Mouse (Mus musculus) olfactory bulb, adult 2 months (tissue): ENCODE data around the gene Dennd6b. TPM values are rescaled to one million over a fixed set of nuclear protein-coding genes. Genes with fewer than 3 reads are reported as not detected.

Experiments
- H3K27ac ChIP-seq: fragments of 200-500 bp; 2 replicates; pipeline ENCODE4 v1.5.1; 2012; ENCODE audit warnings: low read depth, low read length; ENCODE audit not compliant: insufficient read depth
- H3K4me1 ChIP-seq: fragments of 200-500 bp; 2 replicates; pipeline ENCODE4 v1.6.1; 2012; ENCODE audit warnings: low read length; ENCODE audit not compliant: control insufficient read depth, insufficient read depth
- H3K4me3 ChIP-seq: fragments of 200-500 bp; 2 replicates; pipeline ENCODE4 v1.5.1; 2012; ENCODE audit warnings: mild to moderate bottlenecking, low read depth, low read length, moderate library complexity; ENCODE audit not compliant: insufficient read depth
- CTCF ChIP-seq: fragments of 200-500 bp; IDR thresholded peaks from 2 replicates; pipeline ENCODE4 v1.5.1; 2012; ENCODE audit warnings: low read depth, mild to moderate bottlenecking, low read length, moderate library complexity; ENCODE audit not compliant: insufficient read depth
- POLR2A ChIP-seq: fragments of 200-500 bp; IDR thresholded peaks from 2 replicates; pipeline ENCODE4 v1.6.1; 2012; ENCODE audit warnings: mild to moderate bottlenecking, low read depth, low read length, moderate library complexity; ENCODE audit not compliant: insufficient read depth
- WGBS: fragments of 180-500 bp; shearing (Covaris S2); methylation state at CpG from one replicate; pipeline ENCODE4 v1.1.7; 2018; 5-methylcytosine and 5-hydroxymethylcytosine counted together
- polyA plus RNA-seq: library from polyadenylated mRNA; stranded (reverse); fragments of >200 nt; gene quantifications from 2 replicates; pipeline ENCODE4 v1.2.4, GENCODE M21; 2012; ENCODE audit warnings: low replicate concordance; ENCODE audit not compliant: missing spikeins, insufficient read depth, insufficient read length

Gene Dennd6b
- polyA plus RNA-seq, 1 experiment = not detected

GRCm38 (mm10) chr15:89171526-89172051 is 24.7 kb downstream of the Dennd6b start:
- WGBS = 87% methylated on average over 5 of the region's 5 CpGs

GRCm38 (mm10) chr15:89170102-89170501 is 26.2 kb downstream of the Dennd6b start:
- Histone ChIP-seq H3K4me1 (peaks cover 52% of the 10 kb centered on the region), H3K4me3 (no peak overlapping the region), H3K27ac (peak overlapping the region; percentile 32; the same call in 1 of the 2 replicates)
- TF ChIP-seq CTCF (no peak), POLR2A (no peak)
- 50% methylated on average over 3 of the region's 3 CpGs for WGBS

More at GRCm38 (mm10) chr15:89171526-89172051, 24.7 kb downstream of the Dennd6b start:
- TF ChIP-seq POLR2A (no peak), CTCF (no peak; the same call in 1 of the 2 replicates)
- peaks cover 60% of the 10 kb centered on the region for H3K4me1 ChIP-seq
- no peak overlapping the region for H3K4me3 ChIP-seq
- no peak overlapping the region for H3K27ac ChIP-seq

GRCm38 (mm10) chr15:89169431-89169830 is 26.9 kb downstream of the Dennd6b start:
- H3K4me3 ChIP-seq = no peak overlapping the region
- 9% methylated on average over 10 of the region's 10 CpGs for WGBS

GRCm38 (mm10) chr15:89168922-89169321 is 27.4 kb downstream of the Dennd6b start:
- TF ChIP-seq POLR2A (no peak), CTCF (no peak)
- peaks cover 40% of the 10 kb centered on the region for H3K4me1 ChIP-seq
- H3K4me3 ChIP-seq = no peak overlapping the region
- WGBS = 41% methylated on average over 10 of the region's 10 CpGs
- no peak overlapping the region for H3K27ac ChIP-seq

More at GRCm38 (mm10) chr15:89169431-89169830, 26.9 kb downstream of the Dennd6b start:
- Histone ChIP-seq H3K4me1 (peaks cover 45% of the 10 kb centered on the region), H3K27ac (peak overlapping the region; percentile 40; the same call in 1 of the 2 replicates)
- TF ChIP-seq POLR2A (0 out of 2 replicates have a peak, but pooled peaks have one; percentile 12), CTCF (no peak)

GRCm38 (mm10) chr15:89165478-89165877 is 30.8 kb downstream of the Dennd6b start:
- no peak overlapping the region for H3K4me3 ChIP-seq
- no peak overlapping the region for H3K27ac ChIP-seq
- peaks cover 17% of the 10 kb centered on the region for H3K4me1 ChIP-seq
- TF ChIP-seq POLR2A = no peak
- no peak for TF ChIP-seq CTCF
- 90% methylated on average over 12 of the region's 12 CpGs for WGBS

- no peak overlapping the region for H3K27ac ChIP-seq
- TF ChIP-seq CTCF (no peak), POLR2A (no peak)
- H3K4me1 ChIP-seq = no peaks in the 10 kb centered on the region
- WGBS = 89% methylated on average over 9 of the region's 9 CpGs
- no peak overlapping the region for H3K4me3 ChIP-seq
Observed at GRCm38 (mm10) chr15:89161397-89161796, 34.9 kb downstream of the Dennd6b start.

GRCm38 (mm10) chr15:89158516-89158915 is 37.8 kb downstream of the Dennd6b start:
- H3K27ac ChIP-seq = no peak overlapping the region
- no peak for TF ChIP-seq CTCF
- no peak for TF ChIP-seq POLR2A
- no peak overlapping the region for H3K4me3 ChIP-seq
- WGBS = 95% methylated on average over 16 of the region's 16 CpGs
- H3K4me1 ChIP-seq = no peaks in the 10 kb centered on the region

- Histone ChIP-seq H3K4me3 (no peak overlapping the region), H3K4me1 (no peaks in the 10 kb centered on the region), H3K27ac (no peak overlapping the region)
- TF ChIP-seq CTCF (0 out of 2 replicates have a peak, but pooled peaks have one; percentile 40), POLR2A (no peak)
- WGBS = 67% methylated on average over 7 of the region's 7 CpGs
Observed at GRCm38 (mm10) chr15:89157954-89158353, 38.3 kb downstream of the Dennd6b start.

GRCm38 (mm10) chr15:89152312-89152711 is 44.0 kb downstream of the Dennd6b start:
- TF ChIP-seq CTCF = no peak
- no peak for TF ChIP-seq POLR2A
- Histone ChIP-seq H3K4me3 (no peak overlapping the region), H3K4me1 (peaks cover 20% of the 10 kb centered on the region), H3K27ac (no peak overlapping the region)
